Mouse (Mus musculus) embryonic fibroblast, embryonic 13.5 days (primary cell): ENCODE results near the gene Rhob.
A peak's percentile ranks its signal among the peaks of the same experiment; 100 is the strongest.

Source experiments
- CTCF ChIP-seq: IDR thresholded peaks from 2 replicates; pipeline ENCODE4 v1.5.1; 2011; ENCODE audit warnings: mild to moderate bottlenecking, control low read depth, low read length, moderate library complexity, borderline replicate concordance; ENCODE audit not compliant: insufficient read depth
- POLR2A ChIP-seq: IDR thresholded peaks from 2 replicates; pipeline ENCODE4 v1.6.1; 2011; ENCODE audit warnings: low read depth, mild to moderate bottlenecking, control low read depth, low read length, moderate library complexity

- no peak for TF ChIP-seq CTCF
- peak; percentile 52 for TF ChIP-seq POLR2A
These were observed 1.6 kb downstream of the Rhob start for GRCm38 (mm10) chr12:8498148-8498571.
